Mouse (Mus musculus) thymus, adult 2 months (tissue): Measurements from ENCODE around the gene Suds3.

Experiments
- CTCF ChIP-seq: fragments of 200-500 bp; IDR thresholded peaks from 2 replicates; pipeline ENCODE4 v1.5.1; 2012; ENCODE audit warnings: mild to moderate bottlenecking, control low read depth, low read length, moderate library complexity, borderline replicate concordance; ENCODE audit not compliant: control insufficient read depth, poor library complexity, insufficient read depth; ENCODE audit errors: extremely low read depth
- POLR2A ChIP-seq: fragments of 200-500 bp; IDR thresholded peaks from 2 replicates; pipeline ENCODE4 v1.6.1; 2012; ENCODE audit warnings: mild to moderate bottlenecking, low read length, control low read depth, moderate library complexity; ENCODE audit not compliant: control insufficient read depth, poor library complexity, insufficient read depth; ENCODE audit errors: extremely low read depth

GRCm38 (mm10) chr5:117099008-117099407, 16.9 kb downstream of the Suds3 start:
- TF ChIP-seq POLR2A (no peak), CTCF (no peak)
